Mouse (Mus musculus) leukemia stem cell, adult 10-12 weeks (primary cell): ENCODE results near the gene Spata32. TPM values are rescaled to one million over a fixed set of nuclear protein-coding genes. Genes with fewer than 3 reads are reported as not detected.

Experiments
- polyA plus RNA-seq: library from polyadenylated mRNA; stranded (reverse); fragments of >175 nt; gene quantifications from 2 replicates; pipeline ENCODE4 v1.2.3, GENCODE M21; 2012; ENCODE audit warnings: low replicate concordance

Spata32 gene
- not detected in 2 replicates for polyA plus RNA-seq

GRCm38 (mm10) chr11:103217790-103218516 is at the start of gene Spata32:
Gene Spata32, minus strand, starts transcription at chr11:103218432.

GRCm38 (mm10) chr11:103267346-103268219 is 49.4 kb upstream of the Spata32 start, which contains the start of gene Map3k14:
Gene Map3k14, minus strand, starts transcription at chr11:103267472.

GRCm38 (mm10) chr11:103208458-103208857 is 9.8 kb downstream of the Spata32 start, which contains the start of gene 1700023F06Rik:
Gene 1700023F06Rik, minus strand, starts transcription at chr11:103208558.

GRCm38 (mm10) chr11:103170494-103171285 is 47.5 kb downstream of the Spata32 start, which contains the start of gene Fmnl1:
Gene Fmnl1, plus strand, starts transcription at chr11:103171107.

Other genes starting within 250 kb of the Spata32 start
- 2.2 and 23.9 TPM in 2 replicates for gene Nmt1, start 190.2 kb downstream of the Spata32 start, polyA plus RNA-seq
- 34.7 and 104 TPM in 2 replicates for gene Dcakd, start 190.1 kb downstream of the Spata32 start, polyA plus RNA-seq
- 0.51 and 0.59 TPM in 2 replicates for gene Plcd3, start 116.8 kb downstream of the Spata32 start, polyA plus RNA-seq
- 43.1 and 44.8 TPM in 2 replicates for gene Acbd4, start 116.8 kb downstream of the Spata32 start, polyA plus RNA-seq
- 10.6 and 12.4 TPM in 2 replicates for gene Hexim1, start 102.2 kb downstream of the Spata32 start, polyA plus RNA-seq
- 6.5 and 8.1 TPM in 2 replicates for gene Hexim2, start 86.0 kb downstream of the Spata32 start, polyA plus RNA-seq
- gene Fmnl1, start 47.3 kb downstream of the Spata32 start, polyA plus RNA-seq = 32.9 and 73.9 TPM in 2 replicates
- not detected in 2 replicates for gene 1700023F06Rik, start 9.9 kb downstream of the Spata32 start, polyA plus RNA-seq
- 4.3 and 9.6 TPM in 2 replicates for gene Map3k14, start 49.0 kb upstream of the Spata32 start, polyA plus RNA-seq
- gene Arhgap27, start 145.3 kb upstream of the Spata32 start, polyA plus RNA-seq = 19.4 and 73.3 TPM in 2 replicates
- 18.6 and 20.0 TPM in 2 replicates for gene Plekhm1, start 194.3 kb upstream of the Spata32 start, polyA plus RNA-seq